Mouse (Mus musculus) hindbrain, embryonic 16.5 days (tissue): ENCODE measurements at regions not wholly inside any gene's neighbourhood (a gene's known extent, or its start where the extent isn't known, plus 50 kb on each side); places are given as distances from the start of the nearest gene placed in this dataset.

Source experiments
- ATAC-seq: fragments of 200-750 bp; cut with Nextera tagmentation; 2 replicates; pipeline ENCODE4 v1.8.0; 2017; ENCODE audit warnings: moderate TSS enrichment, moderate library complexity
- H3K27ac ChIP-seq: fragments of 300-500 bp; sonication (generic); 2 replicates; pipeline ENCODE4 v1.5.1; 2014; ENCODE audit warnings: low read depth, mild to moderate bottlenecking, control low read depth, low read length, moderate library complexity
- H3K27me3 ChIP-seq: fragments of 300-500 bp; sonication (generic); replicated peaks from 2 replicates; pipeline ENCODE4 v1.6.1; 2014; ENCODE audit warnings: low read length; ENCODE audit not compliant: control insufficient read depth, insufficient read depth
- H3K36me3 ChIP-seq: fragments of 300-500 bp; sonication (generic); 2 replicates; pipeline ENCODE4 v1.6.1; 2014; ENCODE audit warnings: mild to moderate bottlenecking, low read length, moderate library complexity, mixed read lengths; ENCODE audit not compliant: control insufficient read depth, insufficient read depth
- H3K4me1 ChIP-seq: fragments of 300-500 bp; sonication (generic); 2 replicates; pipeline ENCODE4 v1.6.1; 2014; ENCODE audit warnings: low read depth, low read length; ENCODE audit not compliant: control insufficient read depth, insufficient read depth
- H3K4me2 ChIP-seq: fragments of 300-500 bp; sonication (generic); 2 replicates; pipeline ENCODE4 v1.6.1; 2014; ENCODE audit warnings: mild to moderate bottlenecking, low read length, control low read depth, moderate library complexity
- H3K4me3 ChIP-seq: fragments of 300-500 bp; sonication (generic); 2 replicates; pipeline ENCODE4 v1.5.1; 2014; ENCODE audit warnings: mild to moderate bottlenecking, low read length, control low read depth, moderate library complexity
- H3K9ac ChIP-seq: fragments of 300-500 bp; sonication (generic); 2 replicates; pipeline ENCODE4 v1.6.1; 2014; ENCODE audit warnings: low read depth, mild to moderate bottlenecking, control low read depth, low read length, moderate library complexity
- H3K9me3 ChIP-seq: fragments of 300-500 bp; sonication (generic); 2 replicates; pipeline ENCODE4 v1.6.1; 2014; ENCODE audit warnings: mild to moderate bottlenecking, low read length, moderate library complexity; ENCODE audit not compliant: control insufficient read depth
- WGBS: fragments of 180-500 bp; shearing (Covaris S2); extraction: QIAGEN DNeasy Blood & Tissue Kit; methylation state at CpG from one replicate; pipeline ENCODE4 v1.1.7; 2014; 5-methylcytosine and 5-hydroxymethylcytosine counted together

- no peaks in the 10 kb centered on the region for H3K36me3 ChIP-seq
- no peak overlapping the region for H3K4me3 ChIP-seq
- 29% methylated on average over 2 of the region's 2 CpGs for WGBS
- H3K4me1 ChIP-seq = no peaks in the 10 kb centered on the region
- peak; percentile 56; the same call in 1 of the 2 replicates for ATAC-seq
- no peak overlapping the region for H3K27ac ChIP-seq
- H3K27me3 ChIP-seq = no peaks in the 10 kb centered on the region
- H3K4me2 ChIP-seq = no peak overlapping the region
- H3K9ac ChIP-seq = no peak overlapping the region
- H3K9me3 ChIP-seq = no peaks in the 10 kb centered on the region
Observed at GRCm38 (mm10) chr2:11853210-11853973, 75.7 kb downstream of the Ankrd16 start.

GRCm38 (mm10) chr2:11869983-11870382 is 92.3 kb downstream of the Ankrd16 start:
- peak; percentile 70; the same call in 1 of the 2 replicates for ATAC-seq
- WGBS = 41% methylated on average over 2 of the region's 2 CpGs
- no peaks in the 10 kb centered on the region for H3K4me1 ChIP-seq

GRCm38 (mm10) chr2:11880005-11880404 is 102.3 kb downstream of the Ankrd16 start:
- H3K4me1 ChIP-seq = no peaks in the 10 kb centered on the region
- no peaks in the 10 kb centered on the region for H3K27me3 ChIP-seq
- H3K9ac ChIP-seq = no peak overlapping the region
- no peak overlapping the region for H3K27ac ChIP-seq
- ATAC-seq = no peak
- WGBS = 55% methylated on average over 1 of the region's 1 CpGs
- no peak overlapping the region for H3K4me3 ChIP-seq
- peaks cover 2% of the 10 kb centered on the region; the same call in 1 of the 2 replicates for H3K9me3 ChIP-seq
- H3K36me3 ChIP-seq = no peaks in the 10 kb centered on the region
- H3K4me2 ChIP-seq = no peak overlapping the region

More at GRCm38 (mm10) chr2:11869983-11870382, 92.3 kb downstream of the Ankrd16 start:
- Histone ChIP-seq H3K27me3 (no peaks in the 10 kb centered on the region), H3K9me3 (peaks cover 6% of the 10 kb centered on the region; the same call in 1 of the 2 replicates), H3K4me2 (no peak overlapping the region), H3K4me3 (no peak overlapping the region), H3K36me3 (no peaks in the 10 kb centered on the region), H3K9ac (no peak overlapping the region), H3K27ac (no peak overlapping the region)

- peak; percentile 40; the same call in 1 of the 2 replicates for ATAC-seq
- WGBS = 72% methylated on average over 7 of the region's 7 CpGs
- Histone ChIP-seq H3K9ac (no peak overlapping the region), H3K27me3 (no peaks in the 10 kb centered on the region), H3K4me2 (no peak overlapping the region), H3K9me3 (no peaks in the 10 kb centered on the region), H3K4me1 (no peaks in the 10 kb centered on the region), H3K36me3 (no peaks in the 10 kb centered on the region), H3K27ac (no peak overlapping the region), H3K4me3 (no peak overlapping the region)
Observed at GRCm38 (mm10) chr2:11894792-11895568, 117.3 kb downstream of the Ankrd16 start.

GRCm38 (mm10) chr2:11899698-11900660 is 122.3 kb downstream of the Ankrd16 start:
- Histone ChIP-seq H3K4me2 (no peak overlapping the region), H3K9ac (no peak overlapping the region), H3K36me3 (no peaks in the 10 kb centered on the region), H3K27me3 (no peaks in the 10 kb centered on the region), H3K4me1 (no peaks in the 10 kb centered on the region), H3K9me3 (no peaks in the 10 kb centered on the region; the same call in 1 of the 2 replicates), H3K27ac (no peak overlapping the region), H3K4me3 (no peak overlapping the region)
- no peak for ATAC-seq
- WGBS = 76% methylated on average over 11 of the region's 11 CpGs

- Histone ChIP-seq H3K27ac (no peak overlapping the region), H3K4me3 (no peak overlapping the region), H3K36me3 (no peaks in the 10 kb centered on the region), H3K27me3 (no peaks in the 10 kb centered on the region), H3K4me2 (no peak overlapping the region), H3K4me1 (no peaks in the 10 kb centered on the region), H3K9me3 (no peaks in the 10 kb centered on the region), H3K9ac (no peak overlapping the region)
- ATAC-seq = no peak
- 71% methylated on average over 1 of the region's 1 CpGs for WGBS
Observed at GRCm38 (mm10) chr2:11914782-11915181, 137.1 kb downstream of the Ankrd16 start.

GRCm38 (mm10) chr2:11917373-11917772 is 139.7 kb downstream of the Ankrd16 start:
- no peak for ATAC-seq
- H3K27me3 ChIP-seq = no peaks in the 10 kb centered on the region

GRCm38 (mm10) chr2:11918070-11918469 is 140.4 kb downstream of the Ankrd16 start:
- H3K36me3 ChIP-seq = no peaks in the 10 kb centered on the region
- ATAC-seq = no peak
- H3K4me2 ChIP-seq = no peak overlapping the region
- H3K27me3 ChIP-seq = no peaks in the 10 kb centered on the region
- WGBS = 79% methylated on average over 5 of the region's 5 CpGs
- no peak overlapping the region for H3K9ac ChIP-seq
- no peaks in the 10 kb centered on the region for H3K4me1 ChIP-seq
- no peaks in the 10 kb centered on the region for H3K9me3 ChIP-seq
- no peak overlapping the region for H3K4me3 ChIP-seq
- H3K27ac ChIP-seq = no peak overlapping the region

More at GRCm38 (mm10) chr2:11917373-11917772, 139.7 kb downstream of the Ankrd16 start:
- Histone ChIP-seq H3K4me3 (no peak overlapping the region), H3K9me3 (no peaks in the 10 kb centered on the region), H3K4me2 (no peak overlapping the region), H3K27ac (no peak overlapping the region), H3K36me3 (no peaks in the 10 kb centered on the region), H3K9ac (no peak overlapping the region), H3K4me1 (no peaks in the 10 kb centered on the region)
